Mouse (Mus musculus) left cerebral cortex, postnatal 14 days (tissue): ENCODE data around the gene Melk. TPM values are rescaled to one million over a fixed set of nuclear protein-coding genes. Genes with fewer than 3 reads are reported as not detected.
A peak's percentile ranks its signal among the peaks of the same experiment; 100 is the strongest.

Experiments
- DNase-seq, 2 experiments: peaks; one replicate each; pipeline ENCODE4 v3.0.0; 2021 to 2022; ENCODE audit warnings: low spot score in 2 of 2, mixed read lengths in 1 of 2
- intact Hi-C: fragments of 180-260 bp; cut with DNase I; formaldehyde crosslinking; loops from one replicate; pipeline ENCODE4 v1.15.1; 2025
- total RNA-seq, 2 experiments: library from RNA; stranded (reverse); gene quantifications; 2 replicates each; pipeline ENCODE4 v1.2.3; 2021

The Melk gene
- total RNA-seq, 2 experiments from 2014 or later: 0.64 to 0.82 TPM

DNA sequence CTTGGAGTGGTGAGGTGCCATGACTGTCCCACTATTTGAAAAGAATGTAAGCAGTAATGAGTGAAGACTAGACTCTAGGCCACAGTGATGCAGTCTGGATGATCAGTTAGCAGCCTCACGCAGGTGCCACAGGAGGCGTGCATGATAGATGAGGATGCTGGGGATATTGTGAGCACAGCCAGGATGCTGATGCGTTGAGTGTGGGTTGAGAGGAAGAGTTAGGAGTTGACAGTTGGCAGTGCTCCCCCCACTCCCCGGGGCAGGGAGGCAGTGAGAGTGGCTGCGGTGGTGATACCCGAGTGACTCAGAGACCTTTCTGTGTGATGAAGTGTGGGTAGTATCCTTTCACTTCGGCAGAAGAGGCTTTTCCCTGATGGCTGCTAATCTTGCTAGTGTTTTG, 21.4 kb downstream of the Melk start:
- DNase-seq: no peak
- intact Hi-C loops: loop anchor here (10.0 kb wide), 1 partner anchor 343 kb away; no protein-coding TSS in a partner anchor

DNA sequence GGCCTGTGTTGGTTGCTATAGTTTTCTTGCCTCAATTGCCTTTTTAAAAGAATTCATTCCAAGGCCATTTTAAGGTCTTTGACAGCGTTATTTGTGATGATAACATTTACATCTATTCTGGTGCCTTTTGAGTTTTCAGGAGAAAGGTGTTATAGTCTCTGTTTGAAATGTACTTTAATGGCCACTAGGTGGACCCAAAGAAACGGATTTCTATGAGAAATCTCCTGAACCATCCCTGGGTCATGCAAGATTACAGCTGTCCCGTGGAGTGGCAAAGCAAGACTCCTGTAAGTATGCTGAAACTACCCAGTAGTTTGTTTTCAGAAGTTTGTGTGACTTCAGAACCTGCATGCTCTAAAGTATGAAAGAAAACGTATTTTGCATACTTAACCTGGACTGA, 24.8 kb downstream of the Melk start:
- intact Hi-C loops: loop anchor here (5.0 to 10.0 kb wide), 3 partner anchors 187 to 339 kb away; no protein-coding TSS in a partner anchor
- no peak for DNase-seq

- intact Hi-C loops: loop anchor here (5.0 to 10.0 kb wide), 3 partner anchors 186 to 338 kb away; no protein-coding TSS in a partner anchor
- DNase-seq: no peak
These were observed 26.0 kb downstream of the Melk start for GRCm38 (mm10) chr4:44326721-44327120.

DNA sequence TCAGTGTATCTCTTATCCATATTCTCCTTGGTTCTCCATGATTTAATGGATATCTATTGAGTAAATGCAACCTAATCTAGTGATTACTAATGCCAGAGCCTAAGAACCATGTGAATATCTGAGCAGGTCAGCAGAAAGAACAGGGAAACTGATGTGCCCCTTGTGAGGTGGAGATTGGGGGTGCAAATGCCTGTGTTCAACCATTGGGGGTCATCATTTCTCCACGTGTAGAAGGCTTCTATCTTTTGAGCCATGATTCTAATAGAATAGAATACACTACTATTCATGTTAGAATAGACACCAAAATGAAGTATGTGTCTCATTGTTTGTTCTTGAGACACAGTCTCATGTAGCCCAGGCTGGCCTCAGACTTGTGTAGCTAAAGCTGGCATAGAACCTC, 27.3 kb downstream of the Melk start:
- intact Hi-C loops: loop anchor here (5.0 to 10.0 kb wide), 3 partner anchors 184 to 337 kb away; no protein-coding TSS in a partner anchor
- no peak for DNase-seq

DNA sequence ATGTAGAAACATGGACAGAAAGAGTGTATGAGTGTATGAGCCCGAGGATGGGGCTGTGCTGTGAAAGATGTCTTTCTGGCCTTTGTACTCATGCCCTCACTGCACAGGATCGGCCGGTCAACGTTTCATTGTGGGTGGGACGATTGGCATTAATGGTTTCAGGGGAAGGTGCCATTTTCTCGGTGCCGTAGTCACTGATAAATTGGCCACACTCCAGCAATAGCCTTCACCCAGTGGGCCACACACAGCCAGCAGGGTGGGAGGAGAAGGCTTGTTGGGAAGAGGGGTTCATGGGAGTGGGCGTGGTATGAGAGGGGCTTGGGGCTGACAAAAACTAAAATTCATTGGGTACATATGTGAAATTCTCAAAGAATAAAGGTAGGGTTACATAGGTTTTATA, 34.3 kb downstream of the Melk start:
- intact Hi-C loops: no loop called here
- no peak for DNase-seq

DNA sequence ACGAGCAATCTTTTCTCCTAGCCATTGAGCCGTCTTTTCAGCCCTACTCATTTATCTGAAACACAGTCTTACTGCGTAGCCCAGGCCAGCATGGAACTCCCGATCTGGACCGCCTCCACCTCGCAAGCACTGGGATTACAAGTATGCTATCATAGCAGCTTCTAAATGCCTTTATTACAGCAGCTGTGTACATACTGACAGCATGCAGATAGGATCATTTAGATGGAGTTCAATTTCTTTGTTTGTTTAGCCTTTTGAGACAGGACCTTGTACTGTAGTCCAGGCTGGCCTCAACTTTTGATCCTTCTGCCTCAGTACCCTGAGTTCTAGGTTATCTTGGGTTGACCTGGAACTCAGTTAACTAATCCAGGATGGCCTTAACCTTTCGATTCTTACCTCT, 61.0 kb downstream of the Melk start:
- intact Hi-C loops: no loop called here
- no peak for DNase-seq

GRCm38 (mm10) chr4:44363434-44364013, 62.8 kb downstream of the Melk start:
- DNase-seq: peak; percentile 13 to 20

GRCm38 (mm10) chr4:44392231-44393216, 91.8 kb downstream of the Melk start:
- intact Hi-C loops: no loop called here
- no peak for DNase-seq

More at GRCm38 (mm10) chr4:44363434-44364013, 62.8 kb downstream of the Melk start:
- intact Hi-C loops: no loop called here

GRCm38 (mm10) chr4:44402607-44403006, 101.9 kb downstream of the Melk start:
- intact Hi-C loops: no loop called here
- DNase-seq: no peak

GRCm38 (mm10) chr4:44404487-44404886, 103.8 kb downstream of the Melk start:
- DNase-seq: no peak

More at GRCm38 (mm10) chr4:44404487-44404886, 103.8 kb downstream of the Melk start:
- intact Hi-C loops: no loop called here

Other genes with a start within 250 kb of the Melk start
- gene Gne, start 216.7 kb upstream of the Melk start, total RNA-seq: 10 to 100 TPM; 38.2 to 49.6 TPM
- gene Rnf38, start 67.1 kb upstream of the Melk start, total RNA-seq: 10 to 100 TPM; 68.3 to 72.3 TPM